Mouse (Mus musculus): ENCODE measurements around the gene Sec14l1. TPM values are rescaled to one million over a fixed set of nuclear protein-coding genes. Genes with fewer than 3 reads are reported as not detected.

Gene Sec14l1
- polyA plus RNA-seq, 1 experiment from 2014 or later: 87.6 TPM

DNA sequence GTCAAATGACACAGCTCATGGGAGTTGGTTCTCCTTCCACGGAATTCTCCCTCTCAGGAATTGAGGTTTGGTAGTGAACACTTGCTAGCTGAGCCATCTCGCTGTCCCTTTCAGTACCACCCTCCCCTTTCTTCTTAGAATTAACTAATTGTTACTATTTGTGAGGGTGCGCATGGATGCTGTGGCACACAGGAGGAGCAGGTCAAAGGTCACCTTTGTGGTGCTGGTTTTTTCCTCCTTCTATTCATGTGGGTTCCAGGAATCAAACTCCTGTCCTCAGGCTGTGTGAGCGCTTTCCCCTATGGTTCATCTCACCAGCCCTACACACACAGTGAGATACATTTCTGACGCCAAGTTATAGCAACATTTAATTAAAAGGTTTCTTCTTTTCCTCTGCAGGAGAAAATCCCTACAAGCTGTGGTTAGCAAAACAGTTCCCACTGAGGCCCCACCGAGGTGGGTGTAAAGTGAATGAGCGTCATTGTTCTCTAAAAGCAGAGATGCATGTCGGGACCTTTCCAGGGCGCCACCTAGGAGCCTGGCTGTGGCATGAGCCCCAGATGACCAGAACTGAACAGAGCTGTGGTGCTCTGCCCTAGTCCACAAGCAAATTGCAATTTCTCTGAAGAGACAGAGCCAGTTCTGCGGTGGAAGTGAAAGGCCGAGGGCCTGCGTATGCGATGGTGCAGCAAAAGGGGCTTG is 8.2 kb upstream of the Sec14l1 start:
- Histone ChIP-seq H3K9me3 (replicated peaks; ENCODE audit: low read length) (no peaks in the 10 kb centered on the region), H3K9ac (ENCODE audit: low read depth, low read length) (no peak overlapping the region; the same call in 1 of the 2 replicates), H3K27ac (no peak overlapping the region), H3K4me1 (replicated peaks; ENCODE audit: insufficient read depth, low read length) (peaks cover 4% of the 10 kb centered on the region; the same call in 1 of the 2 replicates), H3K4me2 (ENCODE audit: low read length) (no peak overlapping the region), H3K27me3 (ENCODE audit: insufficient read depth, low read length) (no peaks in the 10 kb centered on the region), H3K4me3 (replicated peaks; ENCODE audit: low read depth, low read length) (no peak overlapping the region), H3K36me3 (ENCODE audit: insufficient read depth, low read length) (no peaks in the 10 kb centered on the region)
- DNase-seq (ENCODE audit: low spot score) (no peak), ATAC-seq (replicated peaks; ENCODE audit: low FRiP score, low read depth) (no peak)
- 61% methylated on average over 13 of the region's 13 CpGs for WGBS
- peak; percentile 25; the same call in 1 of the 2 replicates for TF ChIP-seq CTCF (IDR thresholded peaks at IDR 0.05; ENCODE audit: low read depth)

DNA sequence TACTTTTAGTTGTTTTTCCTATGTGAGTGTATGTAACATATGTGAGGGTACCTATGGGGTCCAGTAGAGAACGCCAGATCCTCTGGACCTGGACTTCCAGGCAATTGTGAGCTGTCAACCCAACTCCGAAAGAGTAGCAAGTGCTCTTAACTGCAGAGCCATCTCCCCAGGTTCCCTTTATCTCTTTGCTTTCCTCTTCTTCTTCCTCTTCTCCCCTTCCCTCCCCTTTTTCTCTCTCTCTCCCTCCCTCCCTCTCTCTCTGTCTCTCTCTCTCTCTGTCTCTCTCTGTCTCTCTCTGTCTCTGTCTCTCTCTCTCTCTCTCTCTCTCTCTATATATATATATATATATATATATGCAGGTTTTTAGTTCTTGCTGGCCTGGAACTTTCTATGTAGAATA is 7.1 kb upstream of the Sec14l1 start:
- no peak for ATAC-seq (replicated peaks; ENCODE audit: low FRiP score, low read depth)
- Histone ChIP-seq H3K27ac (peak overlapping the region; percentile 70), H3K4me2 (ENCODE audit: low read length) (no peak overlapping the region), H3K27me3 (ENCODE audit: insufficient read depth, low read length) (no peaks in the 10 kb centered on the region), H3K36me3 (ENCODE audit: insufficient read depth, low read length) (no peaks in the 10 kb centered on the region), H3K4me1 (replicated peaks; ENCODE audit: insufficient read depth, low read length) (peaks cover 4% of the 10 kb centered on the region; the same call in 1 of the 2 replicates), H3K9ac (ENCODE audit: low read depth, low read length) (0 out of 2 replicates have a peak overlapping the region, but pooled peaks have one; percentile 20), H3K9me3 (replicated peaks; ENCODE audit: low read length) (no peaks in the 10 kb centered on the region), H3K4me3 (replicated peaks; ENCODE audit: low read depth, low read length) (no peak overlapping the region)
- no peak for TF ChIP-seq CTCF (IDR thresholded peaks at IDR 0.05; ENCODE audit: low read depth)
- DNase-seq (ENCODE audit: low spot score): no peak
- 97% methylated on average over 2 of the region's 2 CpGs for WGBS

DNA sequence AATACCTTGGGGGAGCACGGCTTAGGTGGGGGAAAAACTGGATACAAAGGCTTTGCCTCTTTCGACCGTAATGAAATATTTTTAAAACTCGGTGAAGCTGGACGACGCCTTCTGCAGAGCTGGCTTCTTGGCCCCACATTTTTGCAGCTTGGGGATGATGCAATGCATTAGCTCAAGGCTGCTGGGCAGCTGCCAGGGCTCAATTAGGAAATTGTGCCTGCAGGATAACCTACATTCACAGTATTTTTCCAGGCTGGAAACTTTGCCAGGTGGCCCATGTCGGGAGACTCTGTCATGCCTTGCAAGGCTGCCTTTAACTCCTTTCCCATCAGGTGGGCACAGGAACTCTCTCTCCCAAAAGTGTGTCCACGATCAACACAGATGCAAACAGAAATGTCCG is 6.4 kb upstream of the Sec14l1 start:
- WGBS: 22% methylated on average over 9 of the region's 9 CpGs
- Histone ChIP-seq H3K4me2 (ENCODE audit: low read length) (no peak overlapping the region), H3K4me3 (replicated peaks; ENCODE audit: low read depth, low read length) (no peak overlapping the region), H3K36me3 (ENCODE audit: insufficient read depth, low read length) (no peaks in the 10 kb centered on the region), H3K4me1 (replicated peaks; ENCODE audit: insufficient read depth, low read length) (peaks cover 4% of the 10 kb centered on the region; the same call in 1 of the 2 replicates), H3K9me3 (replicated peaks; ENCODE audit: low read length) (no peaks in the 10 kb centered on the region), H3K9ac (ENCODE audit: low read depth, low read length) (0 out of 2 replicates have a peak overlapping the region, but pooled peaks have one; percentile 20), H3K27ac (peak overlapping the region; percentile 70), H3K27me3 (ENCODE audit: insufficient read depth, low read length) (no peaks in the 10 kb centered on the region)
- DNase-seq (ENCODE audit: low spot score) (peak; percentile 84), ATAC-seq (replicated peaks; ENCODE audit: low FRiP score, low read depth) (no peak)
- TF ChIP-seq CTCF (IDR thresholded peaks at IDR 0.05; ENCODE audit: low read depth): no peak

DNA sequence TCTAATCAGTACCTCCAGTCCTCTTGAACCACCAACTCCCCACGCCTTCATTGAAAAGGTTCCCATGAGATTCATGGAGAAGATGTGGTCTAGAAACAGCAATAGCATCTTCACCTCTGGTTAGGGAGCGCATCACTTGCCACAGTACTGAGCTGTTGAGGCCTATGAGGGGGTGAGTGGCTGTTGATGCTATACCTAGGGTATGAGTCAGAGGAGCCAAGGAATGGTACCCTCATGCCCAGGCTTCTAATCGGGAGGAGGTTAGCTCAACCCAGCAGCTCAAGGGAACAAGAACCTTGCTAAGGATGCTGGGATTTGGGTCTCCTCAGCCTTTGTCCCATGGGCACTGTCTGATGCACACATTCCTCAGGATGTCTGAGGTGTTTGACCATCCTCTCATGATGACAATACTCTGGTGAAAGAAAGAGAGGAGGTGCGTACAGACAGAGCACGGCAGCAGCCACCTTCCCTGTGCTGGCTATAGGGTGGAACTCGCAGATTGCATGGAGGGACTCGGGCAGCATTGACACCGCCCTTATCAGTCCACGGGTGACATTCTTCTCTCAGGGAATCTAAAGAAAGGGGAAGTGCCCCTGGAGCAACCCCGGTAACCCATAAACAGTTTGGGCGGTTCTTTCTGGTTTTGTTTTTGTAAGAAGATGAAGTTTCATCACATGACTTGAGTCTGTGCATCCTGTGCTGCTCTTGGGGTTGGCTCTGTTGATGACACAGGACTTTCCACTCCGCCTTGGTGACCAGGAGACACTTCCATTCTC is 5.6 kb upstream of the Sec14l1 start:
- Histone ChIP-seq H3K36me3 (ENCODE audit: insufficient read depth, low read length) (no peaks in the 10 kb centered on the region), H3K9me3 (replicated peaks; ENCODE audit: low read length) (no peaks in the 10 kb centered on the region), H3K27me3 (ENCODE audit: insufficient read depth, low read length) (no peaks in the 10 kb centered on the region), H3K4me3 (replicated peaks; ENCODE audit: low read depth, low read length) (no peak overlapping the region), H3K9ac (ENCODE audit: low read depth, low read length) (no peak overlapping the region), H3K4me1 (replicated peaks; ENCODE audit: insufficient read depth, low read length) (0 out of 2 replicates have a peak, but pooled peaks cover 4% of the 10 kb centered on the region), H3K27ac (peak overlapping the region; percentile 70), H3K4me2 (ENCODE audit: low read length) (no peak overlapping the region)
- no peak for ATAC-seq (replicated peaks; ENCODE audit: low FRiP score, low read depth)
- WGBS: 77% methylated on average over 12 of the region's 12 CpGs
- DNase-seq (ENCODE audit: low spot score): no peak
- TF ChIP-seq CTCF (IDR thresholded peaks at IDR 0.05; ENCODE audit: low read depth): no peak

DNA sequence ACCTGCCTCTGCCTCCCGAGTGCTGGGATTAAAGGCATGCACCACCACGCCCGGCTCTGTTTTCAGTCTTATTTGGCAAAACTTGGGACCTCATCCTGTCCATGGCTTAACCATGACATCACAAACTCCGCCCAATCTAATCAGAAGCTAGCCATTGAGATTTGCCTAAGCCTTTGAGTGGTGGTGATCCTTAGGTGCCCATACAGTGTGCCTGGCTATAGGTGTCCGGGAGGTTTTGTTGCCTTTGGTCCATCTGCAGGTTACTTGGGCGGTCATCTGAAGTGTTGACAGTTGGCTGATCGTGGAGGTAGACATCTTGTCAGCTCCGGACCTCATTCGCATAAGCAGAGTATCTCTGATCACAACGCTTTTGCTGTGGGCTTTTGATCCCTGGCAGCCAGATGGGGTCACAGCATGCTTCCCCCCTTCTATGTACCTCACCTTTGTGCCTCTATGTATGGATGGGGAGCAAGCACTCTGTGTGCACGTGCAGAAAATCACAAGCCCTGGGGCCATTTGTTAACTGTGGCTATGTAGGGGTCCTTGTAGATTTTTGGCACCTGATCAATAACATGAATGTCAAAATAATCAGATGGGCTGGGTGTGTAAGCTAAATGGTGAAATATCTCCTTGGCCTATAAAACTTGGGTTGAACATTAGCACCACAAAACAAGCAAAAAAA is 2.9 kb upstream of the Sec14l1 start:
- Histone ChIP-seq H3K9ac (ENCODE audit: low read depth, low read length) (no peak overlapping the region), H3K4me1 (replicated peaks; ENCODE audit: insufficient read depth, low read length) (peaks cover 11% of the 10 kb centered on the region; the same call in 1 of the 2 replicates), H3K9me3 (replicated peaks; ENCODE audit: low read length) (no peaks in the 10 kb centered on the region), H3K4me2 (ENCODE audit: low read length) (no peak overlapping the region), H3K36me3 (ENCODE audit: insufficient read depth, low read length) (no peaks in the 10 kb centered on the region), H3K27me3 (ENCODE audit: insufficient read depth, low read length) (no peaks in the 10 kb centered on the region), H3K4me3 (replicated peaks; ENCODE audit: low read depth, low read length) (no peak overlapping the region), H3K27ac (no peak overlapping the region)
- ATAC-seq (replicated peaks; ENCODE audit: low FRiP score, low read depth) (no peak), DNase-seq (ENCODE audit: low spot score) (no peak)
- 88% methylated on average over 10 of the region's 11 CpGs for WGBS
- TF ChIP-seq CTCF (IDR thresholded peaks at IDR 0.05; ENCODE audit: low read depth): no peak

DNA sequence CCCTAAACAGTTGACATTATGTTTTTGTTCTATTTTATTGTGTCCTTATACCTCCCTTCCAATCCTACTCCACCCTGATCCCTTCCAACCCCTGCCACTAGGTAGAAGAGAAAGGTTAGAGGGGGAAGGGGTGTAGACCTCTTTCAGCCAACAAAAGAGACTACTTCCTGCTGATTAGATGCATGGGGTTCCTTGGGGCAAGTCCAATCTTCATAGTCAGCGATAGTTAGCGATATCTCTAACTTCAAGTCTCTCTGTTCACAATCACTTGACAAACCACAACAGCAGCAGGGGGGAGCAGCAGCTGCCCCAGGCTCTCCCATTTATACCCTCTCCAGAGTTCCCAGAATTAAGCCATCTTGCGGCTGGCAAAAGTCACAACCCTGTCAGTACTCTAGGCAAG is 2.3 kb upstream of the Sec14l1 start:
- WGBS: 79% methylated on average over 3 of the region's 3 CpGs
- H3K9me3 ChIP-seq (replicated peaks; ENCODE audit: low read length): no peaks in the 10 kb centered on the region
- no peaks in the 10 kb centered on the region for H3K36me3 ChIP-seq (ENCODE audit: insufficient read depth, low read length)
- H3K4me2 ChIP-seq (ENCODE audit: low read length): no peak overlapping the region
- H3K27ac ChIP-seq: no peak overlapping the region
- DNase-seq (ENCODE audit: low spot score) (no peak), ATAC-seq (replicated peaks; ENCODE audit: low FRiP score, low read depth) (no peak)
- H3K4me3 ChIP-seq (replicated peaks; ENCODE audit: low read depth, low read length): no peak overlapping the region
- peaks cover 11% of the 10 kb centered on the region; the same call in 1 of the 2 replicates for H3K4me1 ChIP-seq (replicated peaks; ENCODE audit: insufficient read depth, low read length)
- H3K9ac ChIP-seq (ENCODE audit: low read depth, low read length): no peak overlapping the region
- no peaks in the 10 kb centered on the region for H3K27me3 ChIP-seq (ENCODE audit: insufficient read depth, low read length)
- TF ChIP-seq CTCF (IDR thresholded peaks at IDR 0.05; ENCODE audit: low read depth): no peak

Measured in kidney, postnatal 0 days (tissue).